Mouse (Mus musculus): ENCODE results near the gene Olfr1176. TPM values are rescaled to one million over a fixed set of nuclear protein-coding genes. Genes with fewer than 3 reads are reported as not detected.

Olfr1176 gene
- polyA plus RNA-seq (2015; fragmentation: Nextera tagmentation; extraction: Ambion mirVana): not detected in 2 replicates

DNA sequence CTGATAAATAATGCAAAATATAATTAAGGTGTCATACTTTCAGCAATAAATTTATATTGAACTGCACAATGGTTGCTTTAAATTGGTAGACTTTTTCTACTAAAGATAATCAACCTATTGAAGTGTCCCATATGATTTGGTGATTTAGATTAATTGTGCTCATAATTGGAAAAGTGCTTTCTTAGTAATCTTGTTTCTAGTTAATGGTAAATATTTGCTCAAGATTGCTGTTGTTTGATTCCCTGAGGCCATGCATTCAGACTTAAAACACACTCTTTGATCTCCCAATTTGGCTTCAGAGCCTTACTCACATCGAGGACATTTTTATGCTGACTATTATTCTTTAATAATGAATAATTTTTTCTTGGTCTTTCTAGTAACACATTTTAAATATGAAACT lies at the start of gene Olfr1176:
Gene Olfr1176, plus strand, starts transcription at position 301 of the 400 bp plus-strand sequence.
- Histone ChIP-seq H3K9ac (no peak within 1 kb of the TSS), H3K4me2 (no peak within 1 kb of the TSS), H3K27ac (no peak within 1 kb of the TSS), H3K4me1 (no peaks in the 10 kb centered on the region), H3K9me3 (no peaks in the 10 kb centered on the region), H3K36me3 (no peaks in the 10 kb centered on the region), H3K27me3 (no peaks in the 10 kb centered on the region), H3K4me3 (no peak within 1 kb of the TSS)
- 63% methylated on average over 1 of the region's 1 CpGs for WGBS
- no peak for ATAC-seq (ENCODE audit: insufficient number of reproducible peaks, low FRiP score, low TSS enrichment, low read depth)

GRCm38 (mm10) chr2:88315035-88315434 lies 21.5 kb upstream of the Olfr1176 start, which contains the start of gene Olfr1174-ps:
TSS of gene Olfr1174-ps (minus strand) at chr2:88315135.
- no peaks in the 10 kb centered on the region for H3K27me3 ChIP-seq
- no peaks in the 10 kb centered on the region for H3K4me1 ChIP-seq

GRCm38 (mm10) chr2:88327115-88327514 lies 9.4 kb upstream of the Olfr1176 start, which contains the start of gene Olfr1175-ps:
TSS of gene Olfr1175-ps (minus strand) at chr2:88327215.
- no peaks in the 10 kb centered on the region for H3K4me1 ChIP-seq
- H3K36me3 ChIP-seq: no peaks in the 10 kb centered on the region
- H3K9me3 ChIP-seq: no peaks in the 10 kb centered on the region
- 84% methylated on average over 2 of the region's 2 CpGs for WGBS
- no peak within 1 kb of the TSS for H3K27ac ChIP-seq
- no peak for ATAC-seq (ENCODE audit: insufficient number of reproducible peaks, low FRiP score, low TSS enrichment, low read depth)
- no peak within 1 kb of the TSS for H3K4me3 ChIP-seq
- H3K27me3 ChIP-seq: no peaks in the 10 kb centered on the region
- no peak within 1 kb of the TSS for H3K9ac ChIP-seq
- no peak within 1 kb of the TSS for H3K4me2 ChIP-seq

More at GRCm38 (mm10) chr2:88315035-88315434, 21.5 kb upstream of the Olfr1176 start, which contains the start of gene Olfr1174-ps:
- 90% methylated on average over 4 of the region's 4 CpGs for WGBS
- Histone ChIP-seq H3K4me3 (no peak within 1 kb of the TSS), H3K9me3 (no peaks in the 10 kb centered on the region), H3K4me2 (no peak within 1 kb of the TSS), H3K36me3 (no peaks in the 10 kb centered on the region), H3K27ac (no peak within 1 kb of the TSS), H3K9ac (no peak within 1 kb of the TSS)
- ATAC-seq (ENCODE audit: insufficient number of reproducible peaks, low FRiP score, low TSS enrichment, low read depth): no peak

GRCm38 (mm10) chr2:88346392-88346791 lies 9.9 kb downstream of the Olfr1176 start, which contains the start of gene Olfr1177-ps:
TSS of gene Olfr1177-ps (minus strand) at chr2:88346492.
- Histone ChIP-seq H3K4me2 (no peak within 1 kb of the TSS), H3K4me3 (no peak within 1 kb of the TSS), H3K27ac (no peak within 1 kb of the TSS), H3K4me1 (no peaks in the 10 kb centered on the region), H3K27me3 (no peaks in the 10 kb centered on the region), H3K36me3 (no peaks in the 10 kb centered on the region), H3K9me3 (no peaks in the 10 kb centered on the region), H3K9ac (no peak within 1 kb of the TSS)
- 81% methylated on average over 1 of the region's 1 CpGs for WGBS
- ATAC-seq (ENCODE audit: insufficient number of reproducible peaks, low FRiP score, low TSS enrichment, low read depth): no peak

- Histone ChIP-seq H3K4me1 (no peaks in the 10 kb centered on the region), H3K9me3 (no peaks in the 10 kb centered on the region), H3K27ac (no peak overlapping the region), H3K36me3 (no peaks in the 10 kb centered on the region), H3K4me2 (no peak overlapping the region), H3K4me3 (no peak overlapping the region), H3K9ac (no peak overlapping the region), H3K27me3 (no peaks in the 10 kb centered on the region)
- WGBS: 4% methylated on average over 2 of the region's 2 CpGs
- ATAC-seq (ENCODE audit: insufficient number of reproducible peaks, low FRiP score, low TSS enrichment, low read depth): no peak
Measured at GRCm38 (mm10) chr2:88356304-88356703, 19.8 kb downstream of the Olfr1176 start.

DNA sequence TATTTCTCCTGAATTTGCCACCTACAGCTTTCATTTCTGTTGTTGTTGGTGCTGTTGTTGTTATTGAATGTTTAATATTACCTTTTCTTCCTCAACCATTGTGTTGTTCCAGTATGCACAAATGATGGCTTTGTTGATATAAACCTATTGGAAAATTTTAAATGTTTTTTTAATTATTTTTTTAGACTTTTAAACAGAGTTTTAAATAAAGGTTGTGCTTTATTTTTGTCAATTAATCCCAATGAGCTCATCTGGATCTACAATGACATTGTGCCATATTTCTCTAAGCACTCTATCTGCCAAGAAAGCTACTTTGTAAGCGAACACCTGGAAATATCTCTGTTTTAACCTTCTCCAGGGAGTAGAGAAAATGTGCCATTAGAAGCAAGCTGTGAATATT lies 50.2 kb downstream of the Olfr1176 start, which contains the start of gene Olfr1178:
Gene Olfr1178, plus strand, starts transcription at position 301 of the 400 bp plus-strand sequence.
- H3K27ac ChIP-seq: no peak within 1 kb of the TSS
- no peak within 1 kb of the TSS for H3K9ac ChIP-seq
- no peaks in the 10 kb centered on the region for H3K36me3 ChIP-seq
- no peaks in the 10 kb centered on the region for H3K4me1 ChIP-seq
- H3K27me3 ChIP-seq: no peaks in the 10 kb centered on the region
- no peak for ATAC-seq (ENCODE audit: insufficient number of reproducible peaks, low FRiP score, low TSS enrichment, low read depth)
- H3K4me3 ChIP-seq: no peak within 1 kb of the TSS
- no peak within 1 kb of the TSS for H3K4me2 ChIP-seq
- WGBS: 62% methylated on average over 1 of the region's 1 CpGs
- no peaks in the 10 kb centered on the region for H3K9me3 ChIP-seq

Other genes with a start within 250 kb of the Olfr1176 start
- gene Olfr1164, start 242.8 kb upstream of the Olfr1176 start, polyA plus RNA-seq (2015; fragmentation: Nextera tagmentation; extraction: Ambion mirVana): not detected in 2 replicates
- not detected in 2 replicates for gene Olfr1166, start 208.4 kb upstream of the Olfr1176 start, polyA plus RNA-seq (2015; fragmentation: Nextera tagmentation; extraction: Ambion mirVana)
- gene Olfr1167, start 181.5 kb upstream of the Olfr1176 start, polyA plus RNA-seq (2015; fragmentation: Nextera tagmentation; extraction: Ambion mirVana): not detected in 2 replicates
- gene Olfr1168, start 154.8 kb upstream of the Olfr1176 start, polyA plus RNA-seq (2015; fragmentation: Nextera tagmentation; extraction: Ambion mirVana): not detected in 2 replicates
- not detected in 2 replicates for gene Olfr1170, start 108.4 kb upstream of the Olfr1176 start, polyA plus RNA-seq (2015; fragmentation: Nextera tagmentation; extraction: Ambion mirVana)
- gene Olfr1173, start 56.8 kb upstream of the Olfr1176 start, polyA plus RNA-seq (2015; fragmentation: Nextera tagmentation; extraction: Ambion mirVana): not detected in 2 replicates
- gene Olfr1174-ps, start 21.6 kb upstream of the Olfr1176 start, polyA plus RNA-seq (2015; fragmentation: Nextera tagmentation; extraction: Ambion mirVana): not detected in 2 replicates
- not detected in 2 replicates for gene Olfr1175-ps, start 9.5 kb upstream of the Olfr1176 start, polyA plus RNA-seq (2015; fragmentation: Nextera tagmentation; extraction: Ambion mirVana)
- gene Olfr1177-ps, start 9.8 kb downstream of the Olfr1176 start, polyA plus RNA-seq (2015; fragmentation: Nextera tagmentation; extraction: Ambion mirVana): not detected in 2 replicates
- not detected in 2 replicates for gene Olfr1178, start 50.3 kb downstream of the Olfr1176 start, polyA plus RNA-seq (2015; fragmentation: Nextera tagmentation; extraction: Ambion mirVana)
- gene Olfr1179, start 69.7 kb downstream of the Olfr1176 start, polyA plus RNA-seq (2015; fragmentation: Nextera tagmentation; extraction: Ambion mirVana): not detected in 2 replicates
- not detected in 2 replicates for gene Olfr1180, start 82.4 kb downstream of the Olfr1176 start, polyA plus RNA-seq (2015; fragmentation: Nextera tagmentation; extraction: Ambion mirVana)
- gene Olfr1181, start 89.5 kb downstream of the Olfr1176 start, polyA plus RNA-seq (2015; fragmentation: Nextera tagmentation; extraction: Ambion mirVana): not detected in 2 replicates
- not detected in 2 replicates for gene Gm13757, start 112.4 kb downstream of the Olfr1176 start, polyA plus RNA-seq (2015; fragmentation: Nextera tagmentation; extraction: Ambion mirVana)
- gene Olfr1183, start 118.1 kb downstream of the Olfr1176 start, polyA plus RNA-seq (2015; fragmentation: Nextera tagmentation; extraction: Ambion mirVana): not detected in 2 replicates
- gene Olfr1184, start 146.9 kb downstream of the Olfr1176 start, polyA plus RNA-seq (2015; fragmentation: Nextera tagmentation; extraction: Ambion mirVana): not detected in 2 replicates
- not detected in 2 replicates for gene Olfr1185-ps1, start 156.6 kb downstream of the Olfr1176 start, polyA plus RNA-seq (2015; fragmentation: Nextera tagmentation; extraction: Ambion mirVana)
- not detected in 2 replicates for gene Olfr1186, start 181.8 kb downstream of the Olfr1176 start, polyA plus RNA-seq (2015; fragmentation: Nextera tagmentation; extraction: Ambion mirVana)
- gene Olfr1188, start 220.2 kb downstream of the Olfr1176 start, polyA plus RNA-seq (2015; fragmentation: Nextera tagmentation; extraction: Ambion mirVana): not detected in 2 replicates
- not detected in 2 replicates for gene Olfr1189, start 249.7 kb downstream of the Olfr1176 start, polyA plus RNA-seq (2015; fragmentation: Nextera tagmentation; extraction: Ambion mirVana)